Mouse (Mus musculus): ENCODE results near the gene Hist1h2aa. TPM values are rescaled to one million over a fixed set of nuclear protein-coding genes. Genes with fewer than 3 reads are reported as not detected.

Hist1h2aa gene
- polyA plus RNA-seq, 1 experiment from 2014 or later: not detected

- H3K27ac ChIP-seq (ENCODE audit: low read length): no peak overlapping the region
- WGBS: 86% methylated on average over 5 of the region's 5 CpGs
- H3K36me3 ChIP-seq (ENCODE audit: control insufficient read depth, insufficient read depth, low read length): no peaks in the 10 kb centered on the region
- no peak for ATAC-seq
- no peak overlapping the region for H3K9ac ChIP-seq (ENCODE audit: low read depth, low read length)
- H3K4me2 ChIP-seq (ENCODE audit: low read length): no peak overlapping the region
- no peaks in the 10 kb centered on the region for H3K27me3 ChIP-seq (ENCODE audit: control insufficient read depth, insufficient read depth, low read depth, low read length)
- H3K4me3 ChIP-seq (ENCODE audit: low read depth, low read length): no peak overlapping the region
- no peaks in the 10 kb centered on the region for H3K4me1 ChIP-seq (ENCODE audit: control insufficient read depth, insufficient read depth, low read length)
- H3K9me3 ChIP-seq (replicated peaks; ENCODE audit: control insufficient read depth, low read length, poor library complexity, severe bottlenecking): no peaks in the 10 kb centered on the region
These were observed 22.9 kb upstream of the Hist1h2aa start for GRCm38 (mm10) chr13:23911335-23911734.

GRCm38 (mm10) chr13:23913791-23914306 is 20.4 kb upstream of the Hist1h2aa start:
- Histone ChIP-seq H3K4me1 (ENCODE audit: control insufficient read depth, insufficient read depth, low read length) (no peaks in the 10 kb centered on the region), H3K9me3 (replicated peaks; ENCODE audit: control insufficient read depth, low read length, poor library complexity, severe bottlenecking) (no peaks in the 10 kb centered on the region), H3K27me3 (ENCODE audit: control insufficient read depth, insufficient read depth, low read depth, low read length) (no peaks in the 10 kb centered on the region), H3K4me3 (ENCODE audit: low read depth, low read length) (no peak overlapping the region), H3K4me2 (ENCODE audit: low read length) (no peak overlapping the region), H3K27ac (ENCODE audit: low read length) (no peak overlapping the region), H3K9ac (ENCODE audit: low read depth, low read length) (no peak overlapping the region), H3K36me3 (ENCODE audit: control insufficient read depth, insufficient read depth, low read length) (no peaks in the 10 kb centered on the region)
- no peak for ATAC-seq
- WGBS: 43% methylated on average over 6 of the region's 6 CpGs

GRCm38 (mm10) chr13:23914376-23915167 is 19.7 kb upstream of the Hist1h2aa start, which contains the start of gene Slc17a4:
TSS of gene Slc17a4 (minus strand) at chr13:23915009.
- WGBS: 78% methylated on average over 9 of the region's 9 CpGs
- Histone ChIP-seq H3K9ac (ENCODE audit: low read depth, low read length) (no peak within 1 kb of the TSS), H3K9me3 (replicated peaks; ENCODE audit: control insufficient read depth, low read length, poor library complexity, severe bottlenecking) (no peaks in the 10 kb centered on the region), H3K27me3 (ENCODE audit: control insufficient read depth, insufficient read depth, low read depth, low read length) (no peaks in the 10 kb centered on the region), H3K4me3 (ENCODE audit: low read depth, low read length) (no peak within 1 kb of the TSS), H3K4me1 (ENCODE audit: control insufficient read depth, insufficient read depth, low read length) (no peaks in the 10 kb centered on the region), H3K4me2 (ENCODE audit: low read length) (no peak within 1 kb of the TSS), H3K27ac (ENCODE audit: low read length) (no peak within 1 kb of the TSS), H3K36me3 (ENCODE audit: control insufficient read depth, insufficient read depth, low read length) (no peaks in the 10 kb centered on the region)
- ATAC-seq: no peak

- no peak for ATAC-seq
- Histone ChIP-seq H3K36me3 (ENCODE audit: control insufficient read depth, insufficient read depth, low read length) (no peaks in the 10 kb centered on the region), H3K27ac (ENCODE audit: low read length) (no peak overlapping the region), H3K9ac (ENCODE audit: low read depth, low read length) (no peak overlapping the region), H3K4me1 (ENCODE audit: control insufficient read depth, insufficient read depth, low read length) (no peaks in the 10 kb centered on the region), H3K27me3 (ENCODE audit: control insufficient read depth, insufficient read depth, low read depth, low read length) (no peaks in the 10 kb centered on the region), H3K4me3 (ENCODE audit: low read depth, low read length) (no peak overlapping the region), H3K4me2 (ENCODE audit: low read length) (no peak overlapping the region), H3K9me3 (replicated peaks; ENCODE audit: control insufficient read depth, low read length, poor library complexity, severe bottlenecking) (no peaks in the 10 kb centered on the region)
- WGBS: 90% methylated on average over 1 of the region's 1 CpGs
These were observed 18.1 kb upstream of the Hist1h2aa start for GRCm38 (mm10) chr13:23916132-23916531.

GRCm38 (mm10) chr13:23917674-23918073 is 16.6 kb upstream of the Hist1h2aa start:
- Histone ChIP-seq H3K4me2 (ENCODE audit: low read length) (no peak overlapping the region), H3K4me1 (ENCODE audit: control insufficient read depth, insufficient read depth, low read length) (no peaks in the 10 kb centered on the region), H3K27ac (ENCODE audit: low read length) (no peak overlapping the region), H3K27me3 (ENCODE audit: control insufficient read depth, insufficient read depth, low read depth, low read length) (no peaks in the 10 kb centered on the region), H3K4me3 (ENCODE audit: low read depth, low read length) (no peak overlapping the region), H3K9me3 (replicated peaks; ENCODE audit: control insufficient read depth, low read length, poor library complexity, severe bottlenecking) (no peaks in the 10 kb centered on the region), H3K9ac (ENCODE audit: low read depth, low read length) (no peak overlapping the region), H3K36me3 (ENCODE audit: control insufficient read depth, insufficient read depth, low read length) (no peaks in the 10 kb centered on the region)
- ATAC-seq: no peak
- WGBS: 89% methylated on average over 4 of the region's 4 CpGs

- Histone ChIP-seq H3K4me1 (ENCODE audit: control insufficient read depth, insufficient read depth, low read length) (no peaks in the 10 kb centered on the region), H3K4me2 (ENCODE audit: low read length) (no peak overlapping the region), H3K27ac (ENCODE audit: low read length) (no peak overlapping the region), H3K9me3 (replicated peaks; ENCODE audit: control insufficient read depth, low read length, poor library complexity, severe bottlenecking) (no peaks in the 10 kb centered on the region), H3K27me3 (ENCODE audit: control insufficient read depth, insufficient read depth, low read depth, low read length) (no peaks in the 10 kb centered on the region), H3K36me3 (ENCODE audit: control insufficient read depth, insufficient read depth, low read length) (no peaks in the 10 kb centered on the region), H3K4me3 (ENCODE audit: low read depth, low read length) (no peak overlapping the region), H3K9ac (ENCODE audit: low read depth, low read length) (no peak overlapping the region)
- 74% methylated on average over 2 of the region's 2 CpGs for WGBS
- no peak for ATAC-seq
These were observed 8.5 kb upstream of the Hist1h2aa start for GRCm38 (mm10) chr13:23925792-23926191.

GRCm38 (mm10) chr13:23928637-23929036 is 5.6 kb upstream of the Hist1h2aa start:
- H3K9me3 ChIP-seq (replicated peaks; ENCODE audit: control insufficient read depth, low read length, poor library complexity, severe bottlenecking): no peaks in the 10 kb centered on the region
- H3K27me3 ChIP-seq (ENCODE audit: control insufficient read depth, insufficient read depth, low read depth, low read length): no peaks in the 10 kb centered on the region
- H3K4me2 ChIP-seq (ENCODE audit: low read length): no peak overlapping the region
- no peaks in the 10 kb centered on the region for H3K4me1 ChIP-seq (ENCODE audit: control insufficient read depth, insufficient read depth, low read length)
- 67% methylated on average over 3 of the region's 3 CpGs for WGBS
- H3K9ac ChIP-seq (ENCODE audit: low read depth, low read length): no peak overlapping the region
- ATAC-seq: no peak
- no peak overlapping the region for H3K4me3 ChIP-seq (ENCODE audit: low read depth, low read length)
- H3K27ac ChIP-seq (ENCODE audit: low read length): no peak overlapping the region
- no peaks in the 10 kb centered on the region for H3K36me3 ChIP-seq (ENCODE audit: control insufficient read depth, insufficient read depth, low read length)

- Histone ChIP-seq H3K27me3 (ENCODE audit: control insufficient read depth, insufficient read depth, low read depth, low read length) (no peaks in the 10 kb centered on the region), H3K27ac (ENCODE audit: low read length) (no peak overlapping the region), H3K4me1 (ENCODE audit: control insufficient read depth, insufficient read depth, low read length) (no peaks in the 10 kb centered on the region), H3K4me3 (ENCODE audit: low read depth, low read length) (no peak overlapping the region), H3K36me3 (ENCODE audit: control insufficient read depth, insufficient read depth, low read length) (no peaks in the 10 kb centered on the region), H3K9ac (ENCODE audit: low read depth, low read length) (no peak overlapping the region), H3K4me2 (ENCODE audit: low read length) (no peak overlapping the region), H3K9me3 (replicated peaks; ENCODE audit: control insufficient read depth, low read length, poor library complexity, severe bottlenecking) (no peaks in the 10 kb centered on the region)
- 91% methylated on average over 9 of the region's 9 CpGs for WGBS
- ATAC-seq: no peak
These were observed 3.8 kb upstream of the Hist1h2aa start for GRCm38 (mm10) chr13:23930461-23930860.

- no peaks in the 10 kb centered on the region for H3K4me1 ChIP-seq (ENCODE audit: control insufficient read depth, insufficient read depth, low read length)
- H3K27ac ChIP-seq (ENCODE audit: low read length): no peak overlapping the region
- H3K4me2 ChIP-seq (ENCODE audit: low read length): no peak overlapping the region
- H3K9me3 ChIP-seq (replicated peaks; ENCODE audit: control insufficient read depth, low read length, poor library complexity, severe bottlenecking): no peaks in the 10 kb centered on the region
- H3K27me3 ChIP-seq (ENCODE audit: control insufficient read depth, insufficient read depth, low read depth, low read length): no peaks in the 10 kb centered on the region
- H3K9ac ChIP-seq (ENCODE audit: low read depth, low read length): no peak overlapping the region
- H3K36me3 ChIP-seq (ENCODE audit: control insufficient read depth, insufficient read depth, low read length): no peaks in the 10 kb centered on the region
- H3K4me3 ChIP-seq (ENCODE audit: low read depth, low read length): no peak overlapping the region
- WGBS: 75% methylated on average over 11 of the region's 11 CpGs
- no peak for ATAC-seq
These were observed 3.4 kb upstream of the Hist1h2aa start for GRCm38 (mm10) chr13:23930904-23931303.

Measured in midbrain, embryonic 16.5 days (tissue).